Mouse (Mus musculus) retina, postnatal 7 days (tissue): ENCODE results near the gene Hcrtr2.

Experiments
- DNase-seq: peaks from one replicate; pipeline ENCODE4 v3.0.0-alpha.2; 2012; ENCODE audit warnings: low read depth, low spot score

Gene Hcrtr2

DNA sequence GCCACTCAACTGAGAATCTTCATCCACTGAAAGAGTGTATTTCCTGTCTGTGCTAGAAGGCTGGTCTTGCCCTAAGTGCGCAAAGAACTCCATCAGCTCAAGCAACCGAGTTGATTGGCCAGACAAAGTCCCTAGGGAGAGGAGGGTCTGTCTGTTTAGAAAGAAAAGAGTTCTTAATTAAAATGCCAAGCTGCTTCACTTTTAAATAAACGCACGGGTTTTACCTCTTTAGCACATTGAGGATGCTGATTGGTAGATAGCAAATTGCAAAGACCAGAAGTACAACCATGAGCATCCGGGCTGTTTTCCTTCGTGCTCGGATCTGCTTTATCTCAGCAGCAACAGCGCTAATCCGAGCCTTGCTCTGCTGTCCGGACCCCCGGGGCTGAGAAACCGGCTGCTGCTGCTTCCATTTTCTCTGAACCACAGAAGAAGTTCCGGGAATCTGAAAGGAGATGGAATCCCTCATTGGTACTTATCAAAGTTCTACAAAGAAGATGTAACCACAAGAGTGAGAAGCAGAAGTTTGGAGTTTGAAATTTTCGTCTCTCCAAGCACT is 87.6 kb downstream of the Hcrtr2 start:
- peak; percentile 4 for DNase-seq

DNA sequence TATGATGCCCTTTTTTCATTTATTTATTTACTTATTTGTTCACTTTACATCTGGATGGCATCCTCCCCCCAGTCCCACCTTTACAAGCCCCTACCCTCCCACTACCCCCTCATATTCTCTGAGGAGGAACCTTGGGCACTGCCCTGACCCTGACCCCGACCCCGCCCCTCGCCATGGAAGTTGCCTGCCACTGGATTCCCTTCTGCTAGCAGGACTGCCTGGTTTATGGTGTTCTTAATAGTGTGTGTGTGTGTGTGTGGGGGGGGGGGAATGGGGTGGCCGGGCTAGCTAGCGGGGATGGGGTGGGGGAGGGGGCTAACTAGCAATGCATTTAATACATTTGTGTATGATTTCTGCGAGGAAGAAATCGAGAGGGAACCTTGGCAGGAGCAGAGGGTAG is 88.8 kb downstream of the Hcrtr2 start:
- no peak for DNase-seq

DNA sequence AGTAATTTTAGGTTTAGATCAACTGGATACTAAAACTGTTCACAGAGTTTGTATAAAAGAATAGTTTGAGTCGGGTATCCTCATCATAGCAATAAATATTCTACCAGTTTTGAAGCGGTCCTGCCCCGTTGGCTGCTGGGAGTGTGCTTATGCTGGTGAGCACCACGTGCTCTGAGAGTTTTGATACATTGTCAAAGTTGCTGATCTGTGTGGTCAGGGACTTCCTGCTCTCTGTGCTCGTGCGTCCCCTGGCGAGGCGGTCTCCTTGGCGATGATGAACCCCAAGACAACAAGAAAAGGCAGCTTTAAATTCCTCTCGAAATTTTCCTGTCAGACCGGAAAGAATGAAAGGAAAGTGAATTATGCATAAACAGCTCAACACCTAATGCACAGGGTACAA is 93.3 kb downstream of the Hcrtr2 start:
- no peak for DNase-seq

DNA sequence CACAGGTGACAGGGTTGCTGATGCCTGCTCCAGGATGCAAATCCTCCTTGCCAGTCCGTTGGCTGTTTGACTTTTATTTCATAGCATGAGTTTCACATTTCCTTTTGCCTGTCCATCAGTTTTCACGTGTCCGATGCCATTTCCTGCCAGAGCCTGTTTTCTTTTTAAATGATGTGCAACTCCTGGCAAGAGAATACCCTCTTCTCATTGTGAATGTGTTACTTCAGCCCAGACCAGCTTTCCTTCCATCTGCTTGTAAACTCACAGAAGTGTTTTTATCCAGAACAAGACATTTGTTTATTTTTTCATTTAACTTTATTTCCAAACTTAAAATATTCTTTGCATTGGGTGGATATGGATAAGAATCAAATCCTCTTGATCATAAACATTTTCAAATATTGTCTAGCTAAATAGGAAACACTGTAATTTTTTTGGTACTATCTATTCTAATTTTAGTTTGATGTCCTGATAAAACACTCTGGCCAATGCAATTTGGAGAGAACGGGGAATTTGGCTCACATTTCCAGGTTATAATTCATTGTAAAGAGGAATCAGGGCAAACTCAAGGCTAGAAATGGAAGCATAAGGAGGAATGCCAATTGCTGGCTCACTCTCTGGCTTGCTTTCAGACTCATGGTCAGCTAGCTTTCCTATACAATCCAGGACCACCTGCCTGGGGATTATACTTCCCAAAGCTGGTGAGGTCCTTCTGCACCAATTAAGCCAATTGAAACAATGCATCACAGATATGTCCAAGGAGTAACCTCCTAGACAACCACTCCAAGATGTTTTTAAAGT is 106.3 kb downstream of the Hcrtr2 start:
- DNase-seq, result no peak

DNA sequence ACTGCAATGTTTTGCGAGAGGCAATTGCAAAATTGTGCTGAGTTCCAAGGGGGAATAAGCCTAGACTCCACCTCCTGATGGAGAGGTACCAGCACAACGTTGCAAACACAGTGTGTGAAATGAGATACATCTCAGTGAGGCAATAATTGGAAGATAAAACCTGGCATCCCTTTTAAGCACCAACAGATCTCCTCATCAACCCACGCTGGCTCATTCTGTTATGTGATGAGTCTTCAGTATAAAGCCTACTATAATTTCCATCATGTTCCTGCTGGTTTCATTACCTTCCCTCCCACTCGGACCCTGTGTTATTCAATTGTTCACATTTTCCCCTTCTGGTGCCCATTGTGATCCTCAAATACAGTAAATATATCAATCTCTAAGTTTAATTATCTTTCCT is 109.0 kb downstream of the Hcrtr2 start:
- DNase-seq, result no peak

DNA sequence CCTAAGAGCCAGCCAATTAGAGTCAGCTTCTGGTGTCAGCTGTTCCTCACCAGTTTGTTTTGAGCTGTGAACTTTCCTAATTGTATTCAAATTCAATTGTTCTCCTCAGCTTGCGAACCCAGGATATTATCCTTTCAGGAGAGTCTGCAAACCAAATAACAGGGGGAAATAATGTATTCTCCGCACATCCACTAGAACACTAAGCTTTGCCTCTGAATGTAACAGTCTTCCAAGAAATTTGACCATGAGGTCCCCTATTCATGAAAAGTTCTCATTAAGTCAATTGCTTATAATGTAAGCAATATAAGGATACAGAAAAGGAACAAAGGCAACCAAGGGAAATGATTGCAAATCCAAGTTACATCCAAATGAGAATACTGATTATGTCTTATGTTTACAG is 110.1 kb downstream of the Hcrtr2 start, which contains the start of gene Gfral:
Gene Gfral, minus strand, starts transcription at position 101 of the 400 bp plus-strand sequence.
- DNase-seq, result no peak

DNA sequence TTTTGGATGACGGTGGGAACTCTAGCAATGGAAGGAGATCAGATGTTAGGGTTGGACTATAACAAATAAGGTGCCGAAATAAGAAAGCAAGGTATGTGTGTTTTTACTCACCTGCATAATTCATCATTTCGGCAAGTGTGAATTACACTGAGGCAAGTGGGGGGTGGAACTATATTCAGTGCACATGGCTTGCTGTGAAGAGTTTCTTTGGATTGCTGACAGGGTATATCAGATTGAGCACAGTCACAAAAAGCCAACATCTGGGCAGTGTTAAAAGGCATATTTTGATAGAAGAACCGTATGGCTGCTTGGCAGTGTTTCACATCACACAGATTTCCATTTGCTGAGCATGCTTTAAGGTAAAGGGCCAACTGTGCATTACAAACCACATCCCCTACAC is 126.7 kb downstream of the Hcrtr2 start:
- no peak for DNase-seq

DNA sequence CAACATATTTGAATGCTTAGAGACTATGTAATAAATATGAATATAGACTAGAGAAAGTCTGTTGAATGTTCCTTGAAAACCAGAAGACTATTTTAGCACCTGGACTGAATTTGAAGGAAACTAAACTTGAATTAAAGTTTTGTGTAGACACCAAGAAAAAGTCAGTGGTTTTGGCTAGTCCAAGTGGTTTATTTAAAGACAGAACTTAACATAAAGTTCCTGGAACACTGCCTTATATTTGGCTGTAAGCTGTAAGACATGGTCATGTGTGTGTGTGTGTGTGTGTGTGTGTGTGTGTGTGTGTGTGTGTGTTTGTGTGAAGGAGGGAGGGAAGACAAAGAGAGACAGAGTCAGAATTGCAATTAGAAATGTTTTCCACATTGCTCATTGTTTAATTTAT is 144.4 kb downstream of the Hcrtr2 start:
- DNase-seq, result no peak
